Mouse (Mus musculus) testis, adult 2 months (tissue): ENCODE data around the gene Zfp454. TPM values are rescaled to one million over a fixed set of nuclear protein-coding genes. Genes with fewer than 3 reads are reported as not detected.

Experiments
- H3K27ac ChIP-seq: fragments of 200-500 bp; 2 replicates; pipeline ENCODE4 v1.5.1; 2012; ENCODE audit warnings: low read depth, low read length; ENCODE audit not compliant: control insufficient read depth, insufficient read depth
- H3K27me3 ChIP-seq: fragments of 200-500 bp; 2 replicates; pipeline ENCODE4 v1.6.1; 2012; ENCODE audit warnings: mild to moderate bottlenecking, low read length, moderate library complexity; ENCODE audit not compliant: control insufficient read depth, insufficient read depth
- H3K36me3 ChIP-seq: fragments of 200-500 bp; 2 replicates; pipeline ENCODE4 v1.6.1; 2012; ENCODE audit warnings: mild to moderate bottlenecking, low read length; ENCODE audit not compliant: control insufficient read depth, insufficient read depth
- H3K4me1 ChIP-seq: fragments of 200-500 bp; 2 replicates; pipeline ENCODE4 v1.6.1; 2012; ENCODE audit warnings: low read length; ENCODE audit not compliant: control insufficient read depth, insufficient read depth
- H3K4me3 ChIP-seq: fragments of 200-500 bp; 2 replicates; pipeline ENCODE4 v1.5.1; 2012; ENCODE audit warnings: low read depth, mild to moderate bottlenecking, low read length, moderate library complexity, mixed read lengths; ENCODE audit not compliant: control insufficient read depth
- CTCF ChIP-seq: fragments of 200-500 bp; IDR thresholded peaks from 2 replicates; pipeline ENCODE4 v1.5.1; 2012; ENCODE audit warnings: low read depth, mild to moderate bottlenecking, inconsistent platforms, low read length, moderate library complexity; ENCODE audit not compliant: control insufficient read depth, insufficient read depth, insufficient replicate concordance
- POLR2A ChIP-seq: fragments of 200-500 bp; IDR thresholded peaks from 2 replicates; pipeline ENCODE4 v1.6.1; 2012; ENCODE audit warnings: low read depth, mild to moderate bottlenecking, inconsistent platforms, low read length, moderate library complexity; ENCODE audit not compliant: control insufficient read depth
- polyA plus RNA-seq: library from polyadenylated mRNA; depleted of rRNA; stranded (reverse); fragments of >200 nt; gene quantifications from 2 replicates; pipeline ENCODE4 v1.2.3, GENCODE M21; 2012; rRNA removed

Zfp454 gene
- polyA plus RNA-seq, 1 experiment: 0.36 TPM

- TF ChIP-seq CTCF (no peak), POLR2A (peak; percentile 74)
- Histone ChIP-seq H3K36me3 (no peaks in the 10 kb centered on the region), H3K4me3 (peak within 1 kb of the TSS; percentile 89), H3K27ac (peak within 1 kb of the TSS; percentile 71), H3K4me1 (peaks cover 12% of the 10 kb centered on the region), H3K27me3 (no peaks in the 10 kb centered on the region)
Measured at GRCm38 (mm10) chr11:50841023-50841735, 46.3 kb downstream of the Zfp454 start, which contains the start of gene Zfp879. Gene Zfp879 (minus strand): TSS chr11:50841552.

DNA sequence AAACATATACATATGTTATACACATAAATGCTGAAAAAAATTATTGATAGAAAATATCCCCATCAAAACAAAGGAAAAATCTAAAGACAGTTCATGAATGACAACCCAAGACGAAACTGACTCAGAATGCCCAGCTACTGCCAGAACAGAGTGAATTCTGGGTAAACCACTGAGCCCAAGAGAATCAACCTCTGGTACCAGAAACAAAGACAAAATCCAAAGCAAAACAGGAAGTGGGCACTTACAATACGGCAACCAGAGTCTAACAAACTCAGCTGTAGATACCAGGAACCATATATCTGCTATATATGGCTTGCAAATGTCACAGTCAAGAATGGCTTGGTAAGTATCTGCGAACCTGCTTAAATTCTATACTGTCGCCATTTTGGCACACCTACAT is 51.7 kb downstream of the Zfp454 start:
- TF ChIP-seq POLR2A (no peak), CTCF (no peak)
- Histone ChIP-seq H3K4me3 (no peak overlapping the region), H3K27ac (no peak overlapping the region), H3K36me3 (peaks cover 2% of the 10 kb centered on the region; the same call in 1 of the 2 replicates), H3K27me3 (no peaks in the 10 kb centered on the region), H3K4me1 (peaks cover 5% of the 10 kb centered on the region)

DNA sequence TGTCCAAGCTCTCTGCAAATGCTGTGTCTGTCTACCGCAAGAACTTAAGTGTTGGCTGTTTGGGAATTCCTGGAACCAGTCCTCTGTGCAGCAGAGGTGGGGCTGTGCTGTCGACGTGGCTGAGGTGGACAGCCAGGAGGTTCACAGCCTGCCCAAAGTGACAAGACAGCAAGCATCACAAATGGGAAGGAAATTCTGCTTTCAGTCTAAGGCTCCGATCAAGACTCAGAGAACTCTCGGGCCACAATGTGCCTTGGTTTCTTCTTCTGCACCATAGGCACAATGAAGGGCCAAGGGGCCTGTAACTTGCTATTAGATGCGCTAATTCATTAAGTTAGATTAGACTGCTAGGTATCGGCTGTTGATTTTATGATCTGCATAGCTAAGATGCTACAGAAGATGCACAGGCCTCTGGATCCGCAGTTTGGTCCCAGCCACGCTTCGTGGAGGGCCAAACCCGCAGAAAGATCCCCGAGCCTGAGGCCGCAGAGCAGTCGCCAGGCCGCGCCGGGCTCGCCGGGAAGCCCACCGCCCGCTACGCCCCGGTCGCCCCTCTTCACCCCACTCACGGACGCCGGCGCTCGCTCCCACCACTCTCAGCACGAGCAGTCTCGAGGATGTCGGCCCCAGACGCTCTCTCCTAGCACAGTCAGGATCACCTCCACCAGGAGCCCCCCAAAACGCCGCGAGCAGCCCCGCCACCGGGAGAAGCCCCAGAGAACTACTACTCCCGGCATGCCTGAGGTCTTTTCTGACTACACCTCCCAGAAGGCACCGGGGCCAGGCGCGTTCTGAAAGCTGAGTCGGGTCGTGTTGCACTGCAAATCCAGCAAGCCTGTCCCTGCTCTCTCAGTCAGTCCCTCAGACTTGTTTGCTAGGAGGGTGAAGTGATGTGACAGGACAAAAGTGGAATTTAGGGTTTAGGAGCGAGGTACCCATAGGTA is 60.2 kb downstream of the Zfp454 start, which contains the start of gene Zfp354c:
Gene Zfp354c, minus strand, starts transcription at position 715 of the 944 bp plus-strand sequence.
- peak within 1 kb of the TSS; percentile 44 for H3K27ac ChIP-seq
- H3K27me3 ChIP-seq: no peaks in the 10 kb centered on the region
- TF ChIP-seq CTCF (no peak), POLR2A (peak; percentile 43; the same call in 1 of the 2 replicates)

GRCm38 (mm10) chr11:50826214-50826613 is 61.2 kb downstream of the Zfp454 start:
- Histone ChIP-seq H3K27me3 (no peaks in the 10 kb centered on the region), H3K4me1 (peaks cover 6% of the 10 kb centered on the region), H3K36me3 (no peaks in the 10 kb centered on the region), H3K4me3 (no peak overlapping the region), H3K27ac (no peak overlapping the region)
- TF ChIP-seq CTCF (no peak), POLR2A (no peak)

More for the DNA sequence above, 60.2 kb downstream of the Zfp454 start, which contains the start of gene Zfp354c:
- peak within 1 kb of the TSS; percentile 99 for H3K4me3 ChIP-seq
- H3K36me3 ChIP-seq: no peaks in the 10 kb centered on the region
- H3K4me1 ChIP-seq: peaks cover 6% of the 10 kb centered on the region

Other genes starting within 250 kb of the Zfp454 start
- gene Zfp354c, start 59.9 kb downstream of the Zfp454 start, polyA plus RNA-seq: 1.5 and 2.1 TPM in 2 replicates
- 0.58 and 0.60 TPM in 2 replicates for gene Zfp879, start 46.1 kb downstream of the Zfp454 start, polyA plus RNA-seq
- 0.79 and 0.91 TPM in 2 replicates for gene Grm6, start 37.0 kb downstream of the Zfp454 start, polyA plus RNA-seq
- 0.32 and 0.37 TPM in 2 replicates for gene Zfp2, start 28.5 kb upstream of the Zfp454 start, polyA plus RNA-seq
- gene Zfp354b, start 44.0 kb upstream of the Zfp454 start, polyA plus RNA-seq: 1.8 and 1.9 TPM in 2 replicates
- 76.9 and 80.1 TPM in 2 replicates for gene 4933414I15Rik, start 56.1 kb upstream of the Zfp454 start, polyA plus RNA-seq
- not detected in 2 replicates for gene Prop1, start 66.1 kb upstream of the Zfp454 start, polyA plus RNA-seq
- gene Olfr1378, start 78.9 kb upstream of the Zfp454 start, polyA plus RNA-seq: 0.04 and 0.14 TPM in 2 replicates
- gene Olfr1377, start 94.3 kb upstream of the Zfp454 start, polyA plus RNA-seq: not detected in 2 replicates
- gene Olfr51, start 115.9 kb upstream of the Zfp454 start, polyA plus RNA-seq: not detected in 2 replicates
- gene Olfr54, start 126.6 kb upstream of the Zfp454 start, polyA plus RNA-seq: not detected in 2 replicates
- gene Olfr1375, start 160.5 kb upstream of the Zfp454 start, polyA plus RNA-seq: not detected in 2 replicates
- gene Zfp354a, start 171.6 kb upstream of the Zfp454 start, polyA plus RNA-seq: 0.54 and 1.2 TPM in 2 replicates